Mouse (Mus musculus) myocyte (in vitro differentiated cells): ENCODE measurements around the gene Tmem19. TPM values are rescaled to one million over a fixed set of nuclear protein-coding genes. Genes with fewer than 3 reads are reported as not detected.

ENCODE experiments used
- H3K27me3 ChIP-seq: one replicate; pipeline ENCODE4 v1.6.1; 2011; ENCODE audit not compliant: control insufficient read depth, insufficient read depth, insufficient read length
- H3K36me3 ChIP-seq: one replicate; pipeline ENCODE4 v1.6.1; 2011; ENCODE audit not compliant: control insufficient read depth, insufficient read depth
- H3K4me2 ChIP-seq: one replicate; pipeline ENCODE4 v1.6.1; 2011; ENCODE audit warnings: low read depth, control low read depth
- H3K4me3 ChIP-seq: one replicate; pipeline ENCODE4 v1.5.1; 2011; ENCODE audit warnings: mild to moderate bottlenecking, control low read depth, moderate library complexity
- H3K79me2 ChIP-seq: one replicate; pipeline ENCODE4 v1.6.1; 2011; ENCODE audit not compliant: control insufficient read depth, insufficient read depth
- H3ac ChIP-seq: one replicate; pipeline ENCODE4 v1.6.1; 2011; ENCODE audit not compliant: control insufficient read depth, insufficient read length
- CEBPB ChIP-seq: IDR thresholded peaks from 2 replicates; pipeline ENCODE4 v1.6.1; 2011; ENCODE audit warnings: mild to moderate bottlenecking, moderate library complexity; ENCODE audit not compliant: poor library complexity, insufficient read depth, severe bottlenecking
- E2F4 ChIP-seq: IDR thresholded peaks from one replicate; pipeline ENCODE4 v1.6.1; 2011; ENCODE audit warnings: mild to moderate bottlenecking, control low read depth, moderate library complexity; ENCODE audit not compliant: insufficient read depth
- MAX ChIP-seq: IDR thresholded peaks from one replicate; pipeline ENCODE4 v1.6.1; 2011; ENCODE audit warnings: low read depth, mild to moderate bottlenecking, control low read depth
- MYOD1 ChIP-seq, 3 experiments: IDR thresholded peaks; one replicate each; pipeline ENCODE4 v1.6.1; 2011; ENCODE audit warnings: control low read depth in 2 of 3, low read depth in 2 of 3, mild to moderate bottlenecking in 2 of 3, moderate library complexity in 1 of 3; ENCODE audit not compliant: insufficient read length in 2 of 3, control insufficient read depth in 1 of 3
- MYOG ChIP-seq, 3 experiments: IDR thresholded peaks; one replicate each; pipeline ENCODE4 v1.6.1; 2011; ENCODE audit warnings: control low read depth in 2 of 3, low read depth in 2 of 3, mild to moderate bottlenecking in 2 of 3; ENCODE audit not compliant: insufficient read length in 2 of 3, control insufficient read depth in 1 of 3, insufficient read depth in 1 of 3
- POLR2A ChIP-seq: IDR thresholded peaks from one replicate; pipeline ENCODE4 v1.6.1; 2011; ENCODE audit warnings: low read depth, mild to moderate bottlenecking, control low read depth, moderate library complexity; ENCODE audit not compliant: insufficient read length
- POLR2AphosphoS2 ChIP-seq: IDR thresholded peaks from one replicate; pipeline ENCODE4 v1.6.1; 2011; ENCODE audit warnings: low read depth, control low read depth; ENCODE audit not compliant: insufficient read length
- REST ChIP-seq: IDR thresholded peaks from one replicate; pipeline ENCODE4 v1.6.1; 2011; ENCODE audit warnings: mild to moderate bottlenecking, control low read depth, moderate library complexity; ENCODE audit not compliant: insufficient read depth, insufficient read length
- SRF ChIP-seq: IDR thresholded peaks from one replicate; pipeline ENCODE4 v1.6.1; 2011; ENCODE audit warnings: low read depth; ENCODE audit not compliant: control insufficient read depth, insufficient read length
- TCF12 ChIP-seq: IDR thresholded peaks from one replicate; pipeline ENCODE4 v1.6.1; 2011; ENCODE audit warnings: mild to moderate bottlenecking, control low read depth; ENCODE audit not compliant: poor library complexity, insufficient read depth, severe bottlenecking
- TCF3 ChIP-seq: IDR thresholded peaks from one replicate; pipeline ENCODE4 v1.6.1; 2011; ENCODE audit warnings: low read depth, control low read depth; ENCODE audit not compliant: insufficient read length
- USF1 ChIP-seq: IDR thresholded peaks from one replicate; pipeline ENCODE4 v1.6.1; 2011; ENCODE audit warnings: low read depth, mild to moderate bottlenecking, control low read depth, moderate library complexity
- polyA plus RNA-seq: library from polyadenylated mRNA; unstranded; fragments of >200 nt; fragmentation: generic; extraction: Trizol; gene quantifications from one replicate; pipeline ENCODE4 v1.2.1, GENCODE M21; 2012; ENCODE audit warnings: missing spikeins

Gene Tmem19
- polyA plus RNA-seq, 1 experiment = 18.0 TPM

GRCm38 (mm10) chr10:115333528-115333927 lies 28.8 kb downstream of the Tmem19 start:
- Histone ChIP-seq H3K36me3 (no peaks in the 10 kb centered on the region), H3K27me3 (no peaks in the 10 kb centered on the region), H3K4me2 (peak overlapping the region; percentile 62), H3ac (no peak overlapping the region), H3K79me2 (no peaks in the 10 kb centered on the region), H3K4me3 (no peak overlapping the region)
- TF ChIP-seq SRF = no peak
- no peak for TF ChIP-seq TCF12
- TF ChIP-seq POLR2AphosphoS2 = no peak
- no peak for TF ChIP-seq TCF3
- no peak for TF ChIP-seq MYOG (IDR thresholded peaks at IDR 0.05; ENCODE audit: control insufficient read depth in 1 of 3, insufficient read depth in 1 of 3, insufficient read length in 2 of 3, low read depth in 2 of 3)
- no peak for TF ChIP-seq MYOD1 (IDR thresholded peaks at IDR 0.05; ENCODE audit: control insufficient read depth in 1 of 3, insufficient read length in 2 of 3, low read depth in 2 of 3)
- no peak for TF ChIP-seq MAX
- TF ChIP-seq E2F4 = no peak
- no peak for TF ChIP-seq REST
- no peak for TF ChIP-seq USF1
- TF ChIP-seq CEBPB = no peak
- no peak for TF ChIP-seq POLR2A

- peak overlapping the region; percentile 62 for H3K4me2 ChIP-seq
Observed at GRCm38 (mm10) chr10:115332997-115333396, 29.3 kb downstream of the Tmem19 start.

GRCm38 (mm10) chr10:115332420-115332952 lies 29.8 kb downstream of the Tmem19 start:
- Histone ChIP-seq H3K4me3 (no peak overlapping the region), H3ac (no peak overlapping the region), H3K36me3 (no peaks in the 10 kb centered on the region), H3K79me2 (no peaks in the 10 kb centered on the region), H3K4me2 (peak overlapping the region; percentile 62), H3K27me3 (no peaks in the 10 kb centered on the region)
- TF ChIP-seq CEBPB (no peak), USF1 (peak; percentile 92), REST (no peak), MYOG (IDR thresholded peaks at IDR 0.05; ENCODE audit: control insufficient read depth in 1 of 3, insufficient read depth in 1 of 3, insufficient read length in 2 of 3, low read depth in 2 of 3) (no peak), MAX (peak; percentile 70), TCF12 (no peak), SRF (peak; percentile 72), POLR2A (peak; percentile 49), E2F4 (no peak), TCF3 (no peak), MYOD1 (IDR thresholded peaks at IDR 0.05; ENCODE audit: control insufficient read depth in 1 of 3, insufficient read length in 2 of 3, low read depth in 2 of 3) (no peak), POLR2AphosphoS2 (peak; percentile 53)

More at GRCm38 (mm10) chr10:115332997-115333396, 29.3 kb downstream of the Tmem19 start:
- Histone ChIP-seq H3K36me3 (no peaks in the 10 kb centered on the region), H3K27me3 (no peaks in the 10 kb centered on the region), H3K79me2 (no peaks in the 10 kb centered on the region), H3ac (no peak overlapping the region), H3K4me3 (no peak overlapping the region)
- TF ChIP-seq E2F4 (no peak), MYOD1 (IDR thresholded peaks at IDR 0.05; ENCODE audit: control insufficient read depth in 1 of 3, insufficient read length in 2 of 3, low read depth in 2 of 3) (no peak), TCF12 (no peak), MAX (no peak)

- Histone ChIP-seq H3ac (no peak overlapping the region), H3K36me3 (no peaks in the 10 kb centered on the region), H3K4me2 (peak overlapping the region; percentile 44), H3K4me3 (no peak overlapping the region), H3K27me3 (no peaks in the 10 kb centered on the region), H3K79me2 (no peaks in the 10 kb centered on the region)
- TF ChIP-seq CEBPB = no peak
- TF ChIP-seq TCF12 = no peak
- TF ChIP-seq REST = no peak
- no peak for TF ChIP-seq POLR2AphosphoS2
- no peak for TF ChIP-seq POLR2A
- no peak for TF ChIP-seq MAX
- TF ChIP-seq MYOD1 (IDR thresholded peaks at IDR 0.05; ENCODE audit: control insufficient read depth in 1 of 3, insufficient read length in 2 of 3, low read depth in 2 of 3) = no peak
- no peak for TF ChIP-seq MYOG (IDR thresholded peaks at IDR 0.05; ENCODE audit: control insufficient read depth in 1 of 3, insufficient read depth in 1 of 3, insufficient read length in 2 of 3, low read depth in 2 of 3)
- no peak for TF ChIP-seq USF1
- no peak for TF ChIP-seq SRF
- no peak for TF ChIP-seq E2F4
- no peak for TF ChIP-seq TCF3
Observed at GRCm38 (mm10) chr10:115329010-115329530, 33.2 kb downstream of the Tmem19 start.

- Histone ChIP-seq H3K4me2 (peak overlapping the region; percentile 44), H3K79me2 (no peaks in the 10 kb centered on the region), H3K36me3 (no peaks in the 10 kb centered on the region), H3K4me3 (no peak overlapping the region), H3K27me3 (no peaks in the 10 kb centered on the region), H3ac (no peak overlapping the region)
- no peak for TF ChIP-seq CEBPB
Observed at GRCm38 (mm10) chr10:115328514-115328913, 33.8 kb downstream of the Tmem19 start.
